Mouse (Mus musculus) frontal cortex, postnatal 36 days (tissue): ENCODE measurements around the gene Rai14.
"Not testable (repeated sequence)": the region's sequence is repeated elsewhere in the genome, so short reads cannot be mapped to it uniquely, and the experiment has no call there.

ENCODE experiments used
- DNase-seq, 2 experiments: peaks; one replicate each; pipeline ENCODE4 v3.0.0; 2022; ENCODE audit warnings: low spot score in 2 of 2

Rai14 gene

GRCm38 (mm10) chr15:10535969-10536368, 178.5 kb downstream of the Rai14 start:
- no peak for DNase-seq

GRCm38 (mm10) chr15:10534591-10534990, 179.8 kb downstream of the Rai14 start:
- DNase-seq: no peak

- DNase-seq: not testable (repeated sequence)
Observed at GRCm38 (mm10) chr15:10533361-10533760, 181.1 kb downstream of the Rai14 start.

- DNase-seq: no peak
Observed at GRCm38 (mm10) chr15:10531352-10531751, 183.1 kb downstream of the Rai14 start.

- no peak for DNase-seq
Observed at GRCm38 (mm10) chr15:10525896-10526295, 188.5 kb downstream of the Rai14 start.
